Mouse (Mus musculus): ENCODE measurements around the gene Sla2.

DNA sequence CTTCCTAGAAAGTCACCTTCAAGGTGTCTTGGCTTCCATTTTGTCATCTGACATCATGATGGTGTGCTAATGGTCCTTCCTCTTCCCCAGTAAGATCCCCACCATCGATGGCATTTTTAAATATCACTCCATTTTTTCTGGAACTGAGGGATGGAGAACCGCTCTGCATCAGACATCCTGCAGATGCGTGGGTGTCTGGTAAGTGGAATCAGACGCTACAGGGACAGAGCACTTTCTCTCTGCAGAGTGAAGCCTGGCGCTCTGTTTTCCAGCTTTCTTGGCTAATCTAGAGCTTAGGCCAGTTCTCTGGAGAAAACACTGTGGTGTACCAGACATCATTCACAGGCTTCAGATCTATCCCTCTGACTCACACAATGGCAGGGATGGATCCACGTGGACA, 40.7 kb upstream of the Sla2 start:
- TF ChIP-seq CTCF (IDR thresholded peaks at IDR 0.05; ENCODE audit: borderline replicate concordance, insufficient read depth, low read length), result no peak
- no peak for TF ChIP-seq POLR2A (IDR thresholded peaks at IDR 0.05; ENCODE audit: low read depth, low read length)
